Mouse (Mus musculus) gastrocnemius, postnatal 25 days (tissue): ENCODE data around the gene Itpa. TPM values are rescaled to one million over a fixed set of nuclear protein-coding genes. Genes with fewer than 3 reads are reported as not detected.
"Not testable (repeated sequence)": the region's sequence is repeated elsewhere in the genome, so short reads cannot be mapped to it uniquely, and the experiment has no call there.

Experiments
- DNase-seq: peaks from one replicate; pipeline ENCODE4 v3.0.0; 2022
- long read RNA-seq, 2 experiments: library from polyadenylated mRNA; stranded (forward); transcript quantifications; one replicate each; pipeline ENCODE4 v2.0.0; 2021
- total RNA-seq, 2 experiments: library from RNA; stranded (reverse); gene quantifications; 1 replicate in 1 of 2; 2 replicates in 1 of 2; pipeline ENCODE4 v1.2.3; 2021

Itpa gene
- total RNA-seq: 10 to 100 TPM; 11.9 to 13.3 TPM
- long read RNA-seq, experiment 1, transcript Itpa-201 (8 exons, 1,390 nt): major isoform, 23 of 30 reads
- long read RNA-seq, experiment 1, partial matches to known transcripts: 4 of 30 reads
- long read RNA-seq, experiment 1, other reads (novel, unspliced or antisense): 3 of 30 reads
- long read RNA-seq, experiment 2, transcript Itpa-201 (8 exons, 1,390 nt): major isoform, 14 of 19 reads
- long read RNA-seq, experiment 2, partial matches to known transcripts: 2 of 19 reads
- long read RNA-seq, experiment 2, other reads (novel, unspliced or antisense): 3 of 19 reads

DNA sequence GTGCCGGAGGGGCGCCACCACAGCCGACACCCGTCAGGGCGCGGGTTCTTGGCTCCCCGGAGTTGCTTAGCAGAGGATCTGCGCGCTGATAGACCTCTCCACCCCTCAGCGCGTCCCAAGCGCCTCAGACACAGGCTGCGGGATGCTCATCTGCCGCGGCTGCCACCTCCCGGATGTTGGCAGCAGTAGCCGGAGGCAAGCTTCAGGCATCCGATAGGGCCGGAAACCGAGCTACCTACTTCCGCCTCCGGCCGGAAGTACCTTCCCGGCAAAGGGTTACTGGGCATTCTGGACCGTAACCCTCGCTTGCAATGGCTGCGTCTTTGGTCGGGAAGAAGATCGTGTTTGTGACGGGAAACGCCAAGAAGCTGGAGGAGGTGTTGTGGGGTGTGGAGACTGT is at the start of gene Itpa:
Gene Itpa, plus strand, starts transcription at position 52 of the 400 bp plus-strand sequence.
- peak; percentile 86 for DNase-seq

DNA sequence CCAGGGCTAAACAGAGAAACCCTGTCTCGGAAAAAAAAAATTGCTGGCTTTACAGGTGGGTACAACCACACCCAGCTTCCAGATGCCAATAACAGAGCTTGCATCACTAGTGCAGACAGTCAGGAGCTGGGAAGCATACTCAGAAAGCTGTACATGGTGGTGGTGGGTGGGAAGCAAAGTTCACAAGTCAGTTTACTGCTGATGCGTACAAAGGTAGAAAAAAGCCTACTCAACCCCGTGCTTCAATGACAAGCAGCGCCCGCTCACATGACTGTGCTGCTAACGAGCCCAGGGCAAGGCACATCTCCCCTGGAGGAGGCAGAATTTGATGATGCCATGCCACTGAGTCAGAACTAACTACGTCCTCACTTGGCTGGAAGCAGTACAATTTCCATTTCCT is 48.4 kb upstream of the Itpa start:
- DNase-seq: no peak

DNA sequence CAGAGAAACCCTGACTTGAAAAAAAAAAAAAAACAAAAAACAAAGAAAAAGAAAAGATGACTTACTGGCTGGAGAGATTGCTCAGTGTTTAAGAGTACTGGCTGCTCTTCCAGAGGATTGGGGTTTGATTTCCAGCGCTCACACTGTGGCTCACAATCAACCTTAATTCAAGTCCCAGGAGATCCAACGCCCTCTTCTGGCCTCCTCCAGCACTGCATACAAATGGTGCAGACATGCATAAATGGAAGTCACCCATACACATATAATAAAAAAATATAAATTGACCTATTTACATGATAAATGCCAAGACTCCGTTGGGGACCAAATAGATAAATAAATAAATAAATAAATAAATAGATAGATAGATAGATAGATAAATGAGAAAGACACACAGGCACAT is 39.0 kb upstream of the Itpa start:
- DNase-seq: no peak

DNA sequence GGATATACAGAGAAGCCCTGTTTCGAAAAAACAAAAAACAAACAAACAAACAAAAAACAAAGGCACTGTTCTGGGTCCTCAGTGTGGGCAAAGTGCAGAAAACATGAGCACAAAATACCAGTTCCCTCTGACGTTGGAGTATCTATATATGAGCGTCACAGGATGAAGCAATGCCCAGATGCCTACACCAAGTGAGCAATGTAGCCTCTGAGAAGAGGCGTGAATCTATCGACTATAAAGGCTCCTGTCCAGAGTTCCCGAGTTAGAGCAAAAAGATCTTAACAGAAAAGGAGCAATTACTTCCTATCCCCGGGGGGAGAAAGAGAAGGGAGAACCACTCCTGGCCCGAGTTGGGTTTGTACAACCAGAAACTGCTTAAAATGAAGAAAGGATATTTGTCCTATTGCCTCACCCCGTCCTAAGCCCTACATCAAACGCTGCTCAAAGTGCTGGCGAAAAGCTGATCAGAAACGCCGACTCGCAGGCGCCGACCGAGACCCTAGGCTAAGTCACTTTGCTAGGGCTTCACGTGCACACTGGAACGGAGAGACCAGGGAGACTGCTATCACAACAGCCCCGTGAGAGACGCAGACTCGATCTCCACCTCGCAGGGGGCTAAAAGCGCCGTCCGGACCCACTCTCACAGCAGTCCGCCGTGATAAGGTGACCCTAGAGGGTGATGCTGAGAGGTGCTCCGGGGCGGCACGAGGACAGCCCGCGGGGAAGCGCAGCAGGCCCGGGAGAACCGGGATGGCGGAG is 38.2 kb upstream of the Itpa start:
- DNase-seq: no peak

DNA sequence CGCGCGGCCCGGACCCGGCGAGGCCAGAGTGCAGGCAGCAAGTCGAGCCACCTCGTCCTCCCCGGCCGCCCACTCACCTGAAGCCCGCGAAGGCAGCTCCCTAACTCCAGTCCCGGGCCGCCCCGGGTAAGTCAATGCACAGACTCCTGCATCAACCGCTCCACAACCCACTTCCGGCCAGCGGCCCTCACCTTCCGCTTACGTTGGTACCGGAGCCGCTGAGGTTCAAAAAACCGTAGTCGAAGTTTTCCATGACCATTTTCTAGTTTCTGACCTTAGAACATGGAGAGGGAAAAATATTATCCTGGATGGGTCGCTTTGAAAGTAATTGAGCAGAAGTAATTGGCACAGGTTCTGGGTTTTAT is 37.6 kb upstream of the Itpa start, which contains the start of the genes Fastkd5 and Ubox5:
Gene Fastkd5, minus strand, starts transcription at position 189 of the 365 bp plus-strand sequence.
Gene Ubox5, minus strand, starts transcription at position 200 of the 365 bp plus-strand sequence.
- peak; percentile 81 for DNase-seq

DNA sequence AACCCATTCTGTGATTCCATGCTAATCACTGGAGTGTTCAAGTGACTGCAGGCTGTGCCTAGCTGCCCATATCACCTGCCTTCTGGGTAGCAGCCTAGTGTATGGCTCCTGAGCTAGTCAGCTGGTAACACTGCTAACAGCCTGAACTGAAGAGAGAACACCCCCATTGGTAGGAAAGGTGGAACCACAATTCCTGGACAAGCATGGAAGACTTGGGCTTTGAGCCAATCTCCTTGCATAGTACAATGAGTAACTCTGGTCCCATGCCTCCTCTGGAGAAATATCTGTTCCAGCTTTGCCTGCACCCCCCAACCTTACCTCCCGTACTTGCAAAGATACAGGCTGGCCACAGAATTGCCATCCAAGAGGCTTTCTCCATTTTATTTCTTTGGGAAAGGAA is 35.0 kb upstream of the Itpa start:
- no peak for DNase-seq

DNA sequence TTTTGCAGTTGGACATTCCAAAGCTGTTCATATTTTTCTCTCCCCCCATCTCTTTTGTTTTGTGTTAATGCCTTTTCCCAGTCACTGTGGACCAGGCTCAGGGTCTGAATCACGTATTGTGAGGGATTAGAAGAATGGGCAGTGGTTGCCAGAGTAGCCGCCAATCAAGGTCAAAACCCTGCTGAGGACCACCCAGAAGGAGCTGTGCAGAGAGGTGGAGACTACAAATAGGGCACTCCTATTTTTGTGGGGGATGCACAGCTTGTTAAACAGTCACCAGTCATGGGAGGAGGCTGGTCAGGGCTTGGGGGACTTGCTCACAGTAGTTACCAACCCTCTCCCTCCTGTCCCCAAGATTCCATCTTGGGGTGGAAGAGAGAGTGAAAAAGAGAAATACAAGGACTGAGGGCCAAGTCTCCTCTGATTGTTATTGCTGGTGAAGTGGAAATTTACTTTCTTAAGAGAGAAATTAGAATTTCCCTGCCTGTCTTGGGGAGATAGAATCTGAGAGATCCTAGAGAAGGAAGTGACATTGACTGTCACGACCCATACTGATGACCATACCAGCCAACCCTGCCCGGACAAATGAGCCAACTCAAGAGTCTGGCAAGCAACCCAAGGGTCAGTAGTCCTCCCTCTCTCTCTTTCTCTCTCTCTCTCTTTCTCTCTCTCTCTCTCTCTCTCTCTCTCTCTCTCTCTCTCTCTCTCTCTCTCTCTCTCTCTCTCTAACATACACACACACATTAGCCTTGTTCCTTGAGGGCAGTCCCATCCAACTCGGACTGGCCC is 34.3 kb upstream of the Itpa start:
- no peak for DNase-seq

DNA sequence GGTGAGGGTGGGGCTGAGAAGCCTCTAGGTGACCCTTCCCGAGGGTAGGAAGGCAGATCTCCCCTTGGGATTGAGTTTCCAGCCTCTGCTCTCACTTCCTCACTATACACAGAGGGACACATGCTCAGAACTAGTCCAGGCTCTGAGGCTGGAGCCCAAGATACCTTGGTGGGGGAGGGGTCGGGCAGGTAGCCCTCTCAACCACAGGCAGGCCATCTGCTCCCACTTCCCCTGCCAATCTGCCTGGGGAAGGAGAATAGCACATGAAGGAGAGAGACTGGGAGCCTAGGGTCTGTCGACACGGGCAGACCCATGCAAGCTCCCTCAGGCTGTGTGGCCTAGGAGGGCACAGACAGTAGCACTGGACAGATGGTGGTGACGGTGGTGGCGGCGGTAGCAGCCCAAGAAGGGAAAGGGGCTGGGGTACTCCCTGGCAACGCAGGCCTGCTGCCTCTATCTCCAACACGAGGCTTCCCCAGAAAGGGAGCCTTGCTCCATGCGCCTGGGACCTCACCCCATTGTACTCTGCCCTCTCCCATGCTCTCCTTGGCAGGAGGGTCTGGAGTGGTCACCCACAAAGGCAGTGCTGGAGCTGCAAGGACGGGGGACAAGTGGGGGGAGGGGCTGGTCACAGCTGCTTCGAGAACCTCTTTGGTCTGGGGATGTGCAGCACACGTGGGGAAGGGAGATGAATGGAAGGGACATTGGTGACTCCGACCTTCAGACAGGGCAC is 33.2 kb upstream of the Itpa start:
- no peak for DNase-seq

DNA sequence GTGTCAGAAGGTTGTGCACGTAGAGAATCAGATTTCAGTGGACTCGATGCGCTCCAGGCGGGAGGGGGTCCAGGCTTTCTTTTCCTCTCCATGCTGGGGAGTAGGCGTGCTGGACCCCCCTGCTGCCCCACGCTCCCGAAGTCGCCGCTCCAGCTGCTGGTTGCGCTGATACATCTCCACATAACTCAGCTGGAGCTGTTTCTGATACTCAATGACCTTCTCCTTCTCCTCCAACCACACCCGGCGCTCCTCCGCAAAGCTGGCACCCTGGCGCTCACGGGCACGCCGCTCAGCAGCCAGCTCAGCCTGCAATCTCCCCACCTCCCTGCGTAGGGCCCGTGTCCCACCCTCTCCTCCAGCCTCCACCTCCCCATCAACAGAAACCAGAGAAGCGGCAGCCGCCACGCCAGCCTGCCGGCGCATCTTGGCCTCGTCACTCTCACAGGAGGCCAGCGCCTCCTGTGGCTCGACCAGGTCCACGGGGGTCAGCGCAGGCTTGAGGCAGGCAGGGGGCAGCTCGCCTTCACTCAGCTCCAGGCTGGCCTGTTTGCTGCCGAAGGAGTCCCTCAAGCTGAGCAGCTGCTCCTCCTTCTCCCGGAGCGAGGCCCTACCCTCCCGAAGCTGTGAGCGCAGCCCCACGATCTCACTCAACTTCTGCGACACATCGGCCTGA is 32.5 kb upstream of the Itpa start:
- DNase-seq: no peak

DNA sequence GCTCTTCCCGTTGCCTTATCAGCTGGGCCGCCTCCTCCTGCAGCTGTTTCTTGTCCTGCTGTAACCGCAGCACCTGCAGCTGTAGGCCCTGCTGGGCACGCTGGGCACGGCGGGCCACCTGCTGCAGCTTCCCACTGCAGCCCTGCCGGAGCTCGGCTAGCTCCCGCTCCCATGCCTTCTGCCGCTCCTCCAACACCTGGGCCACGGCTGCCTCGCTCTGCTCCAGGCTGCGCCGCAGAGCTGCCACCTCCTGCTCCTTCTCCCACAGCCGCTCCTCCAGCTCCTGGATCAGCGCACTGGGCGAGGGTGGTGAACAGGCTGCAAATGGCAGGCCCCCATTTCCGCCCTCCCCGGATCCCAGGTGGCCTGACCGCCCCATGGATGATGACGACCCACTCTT is 31.6 kb upstream of the Itpa start:
- DNase-seq: no peak

DNA sequence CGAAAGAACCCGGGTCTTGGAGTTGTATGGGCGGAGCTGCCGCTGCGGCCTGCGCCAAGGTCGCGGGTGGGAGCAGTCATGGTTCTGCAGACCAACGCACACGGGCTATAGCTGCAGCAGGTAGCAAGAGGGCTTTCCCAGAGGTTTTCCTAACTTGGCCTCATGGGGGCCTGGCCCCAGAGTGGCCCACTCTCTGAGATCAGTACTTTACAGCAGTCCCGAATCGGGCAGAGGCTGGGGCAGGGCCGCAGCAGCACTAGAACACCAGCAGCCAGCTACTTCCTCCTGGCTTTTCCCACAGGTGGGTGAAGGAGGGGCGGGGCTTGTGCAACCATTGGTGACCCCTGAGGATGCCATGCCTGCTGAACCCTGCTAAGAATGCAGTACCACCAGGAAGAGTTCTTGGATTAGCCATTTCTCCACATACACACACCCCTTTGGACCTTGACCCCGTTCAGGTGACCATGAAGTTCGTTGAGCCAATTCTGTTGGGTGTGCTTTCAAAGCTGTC is 29.3 kb upstream of the Itpa start:
- no peak for DNase-seq

DNA sequence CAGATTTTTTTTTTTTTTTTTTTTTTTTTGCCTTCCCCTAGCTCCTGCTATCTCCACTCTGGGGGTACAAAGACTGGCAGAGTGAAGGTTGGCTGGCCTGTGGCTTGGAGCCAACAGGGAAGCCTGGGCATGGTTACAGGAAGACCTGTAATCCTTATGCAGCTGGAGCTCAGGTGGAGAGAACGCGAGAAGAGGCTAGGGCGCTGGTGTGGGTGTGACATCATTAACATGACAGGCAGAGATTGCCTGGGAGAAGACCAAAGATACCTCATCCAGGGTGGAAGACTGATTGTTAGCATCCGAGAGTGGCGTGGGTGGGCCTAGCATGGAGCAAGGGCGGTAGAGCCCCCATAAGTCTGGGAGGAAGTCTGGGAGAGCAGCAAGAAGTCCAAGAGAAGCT is 28.1 kb upstream of the Itpa start:
- DNase-seq: no peak

DNA sequence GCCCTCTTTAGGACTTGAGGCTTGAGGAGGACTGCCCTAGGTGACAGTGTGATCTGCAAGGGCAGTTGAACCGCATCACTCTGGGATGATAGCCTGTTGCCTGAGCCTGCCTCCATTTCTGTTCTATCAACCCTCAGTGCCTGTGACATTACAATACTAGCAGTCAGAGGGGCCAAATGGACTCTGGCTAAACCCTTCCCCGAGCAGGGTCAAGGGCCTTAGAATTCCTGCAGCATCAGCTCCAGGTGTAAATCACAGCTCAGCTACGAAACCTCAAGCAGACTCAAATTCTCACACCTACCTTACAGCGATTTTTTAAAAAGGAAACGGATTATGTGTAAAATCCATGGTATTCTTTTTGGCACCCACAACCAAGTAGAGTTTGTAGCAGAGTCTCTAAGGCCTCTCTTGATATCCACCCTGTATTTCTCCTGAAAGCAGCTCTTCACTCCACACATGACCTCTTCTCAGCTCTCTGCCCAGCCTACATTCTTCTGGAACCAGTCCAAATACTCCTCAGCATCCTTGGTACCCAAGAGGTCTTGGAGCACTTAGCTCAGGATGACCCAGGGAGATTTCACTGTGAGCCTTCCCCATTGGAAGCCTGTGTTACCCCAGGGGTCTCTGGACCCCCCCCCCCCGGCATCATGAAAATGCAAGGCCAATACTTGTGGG is 25.9 kb upstream of the Itpa start:
- DNase-seq: no peak

DNA sequence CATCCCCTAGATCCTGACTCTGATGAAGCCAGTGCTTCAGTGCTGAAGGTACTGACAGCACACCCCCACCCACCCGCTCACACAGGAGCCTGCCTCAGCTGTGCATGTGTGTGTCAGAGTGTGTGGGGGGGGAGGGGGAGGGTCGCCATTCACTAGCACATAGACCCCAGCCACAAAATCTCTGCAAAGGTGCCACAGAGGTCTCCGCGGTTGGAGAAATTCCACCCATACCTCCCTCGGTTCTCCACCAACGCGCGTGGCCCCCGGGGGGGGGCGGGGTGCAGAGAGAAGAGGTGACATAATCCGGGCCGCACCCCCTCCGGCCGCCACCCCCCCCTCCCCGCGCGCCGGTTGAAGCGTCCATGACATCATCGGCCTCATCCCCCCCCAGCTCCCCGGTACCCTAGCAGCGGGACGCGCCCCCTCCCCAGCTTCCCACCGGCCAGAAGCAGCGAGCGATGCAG is 25.2 kb upstream of the Itpa start:
- DNase-seq: peak; percentile 25

DNA sequence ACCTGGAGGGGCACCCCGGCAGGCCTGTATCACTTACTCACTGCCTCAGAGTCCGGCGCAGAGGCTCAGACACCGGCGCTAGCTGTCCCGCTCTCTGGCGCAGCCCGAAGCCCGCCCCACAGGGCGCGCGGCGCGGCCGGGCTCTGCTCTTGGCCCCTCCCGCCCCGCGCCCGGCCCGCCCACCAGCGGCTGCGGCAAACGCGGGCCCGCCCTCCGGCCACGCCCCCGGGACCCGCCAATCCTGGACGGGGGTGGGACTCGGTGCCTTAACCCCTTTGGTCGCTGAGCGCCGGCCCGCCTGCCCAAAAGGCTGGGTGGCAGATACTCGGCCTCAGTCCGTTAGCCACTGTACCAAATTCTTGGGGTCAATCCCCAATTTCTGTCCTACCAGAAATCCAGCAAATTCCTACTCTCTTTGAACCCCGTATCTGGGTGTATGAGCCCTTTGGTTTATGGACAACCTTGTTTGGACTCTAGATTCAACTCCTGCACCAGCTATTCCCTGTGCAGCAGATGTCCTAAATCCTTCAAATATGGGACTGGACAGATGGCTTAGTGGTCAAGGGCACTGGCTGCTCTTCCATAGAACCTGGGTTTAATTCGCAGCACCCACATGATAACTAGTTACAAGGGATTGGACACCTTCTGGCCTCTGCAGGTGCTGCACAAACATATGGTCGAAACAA is 24.6 kb upstream of the Itpa start, which contains the start of gene Lzts3:
Gene Lzts3, minus strand, starts transcription at position 120 of the 686 bp plus-strand sequence.
- peak; percentile 95 for DNase-seq

DNA sequence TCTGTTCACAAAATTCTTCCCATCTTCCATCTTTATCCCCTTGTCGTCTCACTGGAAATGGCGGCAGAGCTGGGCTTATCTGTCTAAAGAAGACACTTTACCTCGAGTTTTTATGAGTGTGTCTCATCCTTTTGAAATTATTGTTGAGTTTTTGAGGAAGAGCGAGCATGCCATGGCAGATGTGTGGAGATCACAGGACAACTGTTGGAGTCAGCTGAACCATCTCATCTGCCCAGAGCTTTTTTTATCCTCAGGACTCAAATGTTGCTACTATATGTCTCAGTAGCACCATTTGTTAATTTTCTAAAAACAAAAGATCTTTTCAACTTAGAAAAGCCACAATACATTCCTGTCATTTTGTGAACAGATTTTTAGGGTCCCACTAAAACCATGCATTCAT is 22.2 kb upstream of the Itpa start:
- no peak for DNase-seq

DNA sequence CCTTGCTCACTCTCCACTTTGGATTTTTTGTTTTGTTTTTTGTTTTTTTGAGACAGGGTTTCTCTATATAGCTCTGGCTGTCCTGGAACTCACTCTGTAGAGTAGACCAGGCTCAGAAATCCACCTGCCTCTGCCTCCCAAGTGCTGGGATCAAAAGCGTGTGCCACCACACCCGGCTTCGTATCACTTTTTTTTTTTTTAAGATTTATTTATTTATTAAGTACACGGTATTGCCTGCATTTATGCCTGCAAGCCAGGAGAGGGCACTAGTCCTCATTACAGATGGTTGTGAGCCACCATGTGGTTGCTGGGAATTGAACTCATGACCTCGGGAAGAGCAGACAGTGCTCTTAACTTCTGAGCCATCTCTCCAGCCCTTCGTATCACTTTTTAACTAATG is 18.4 kb upstream of the Itpa start:
- DNase-seq: not testable (repeated sequence)

DNA sequence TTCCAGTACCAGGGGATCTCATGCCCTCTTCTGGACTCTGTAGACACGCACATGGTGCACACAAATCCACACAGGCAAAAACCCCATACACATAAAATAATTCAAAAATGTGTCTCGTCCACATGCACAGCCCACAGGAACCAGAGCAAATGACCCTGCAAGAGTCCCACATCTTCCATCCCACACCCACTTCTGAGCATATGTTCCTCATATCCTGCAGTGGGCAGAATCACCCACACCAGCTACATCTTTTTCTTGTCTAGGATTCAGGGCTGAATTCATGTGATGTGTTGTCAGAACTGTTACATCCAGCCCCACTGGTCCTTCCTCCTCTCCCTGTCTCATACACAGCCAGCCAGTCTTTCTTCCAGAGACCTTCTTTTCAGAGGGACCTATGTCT is 14.1 kb upstream of the Itpa start:
- no peak for DNase-seq

DNA sequence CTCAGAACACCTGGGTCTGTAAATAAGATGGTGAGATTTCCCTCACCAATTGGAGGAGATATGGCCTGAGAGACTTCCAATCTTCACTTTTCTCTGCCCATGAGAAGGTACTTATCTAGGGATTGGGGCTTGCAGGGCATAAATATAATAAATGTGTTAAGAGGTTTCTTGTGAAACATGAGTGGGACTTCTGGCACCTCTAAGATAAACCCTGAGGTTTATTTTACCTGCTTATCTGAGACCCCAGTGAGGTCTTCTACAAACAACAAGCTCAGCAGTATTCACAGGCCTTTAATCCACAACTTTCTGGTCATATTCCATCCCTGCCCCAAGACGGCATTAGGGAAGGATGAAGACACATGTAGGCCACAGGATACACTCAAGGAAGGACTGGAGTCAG is 13.7 kb upstream of the Itpa start:
- DNase-seq: no peak
